Mouse (Mus musculus): ENCODE measurements around the gene Alox5ap.
A peak's percentile ranks its signal among the peaks of the same experiment; 100 is the strongest.

Gene Alox5ap

GRCm38 (mm10) chr5:149314514-149315081, 50.0 kb downstream of the Alox5ap start:
- DNase-seq (ENCODE audit: low read depth), result peak; percentile 46

GRCm38 (mm10) chr5:149316926-149317325, 52.4 kb downstream of the Alox5ap start:
- DNase-seq (ENCODE audit: low read depth), result no peak

GRCm38 (mm10) chr5:149319874-149320323, 55.3 kb downstream of the Alox5ap start:
- peak; percentile 63 for DNase-seq (ENCODE audit: low read depth)

GRCm38 (mm10) chr5:149320534-149321482, 56.2 kb downstream of the Alox5ap start:
- DNase-seq (ENCODE audit: low read depth), result peak; percentile 99

GRCm38 (mm10) chr5:149321909-149322841, 57.6 kb downstream of the Alox5ap start:
- DNase-seq (ENCODE audit: low read depth), result peak; percentile 62

GRCm38 (mm10) chr5:149322938-149323553, 58.5 kb downstream of the Alox5ap start:
- no peak for DNase-seq (ENCODE audit: low read depth)

GRCm38 (mm10) chr5:149324739-149325138, 60.2 kb downstream of the Alox5ap start:
- no peak for DNase-seq (ENCODE audit: low read depth)

GRCm38 (mm10) chr5:149329098-149329887, 64.7 kb downstream of the Alox5ap start:
- no peak for DNase-seq (ENCODE audit: low read depth)

- no peak for DNase-seq (ENCODE audit: low read depth)
Observed at GRCm38 (mm10) chr5:149330601-149331000, 66.0 kb downstream of the Alox5ap start.

- no peak for DNase-seq (ENCODE audit: low read depth)
Observed at GRCm38 (mm10) chr5:149331407-149332143, 67.0 kb downstream of the Alox5ap start.

- no peak for DNase-seq (ENCODE audit: low read depth)
Observed at GRCm38 (mm10) chr5:149332787-149333186, 68.2 kb downstream of the Alox5ap start.

GRCm38 (mm10) chr5:149333941-149334698, 69.6 kb downstream of the Alox5ap start:
- no peak for DNase-seq (ENCODE audit: low read depth)

GRCm38 (mm10) chr5:149335009-149335408, 70.4 kb downstream of the Alox5ap start:
- DNase-seq (ENCODE audit: low read depth), result no peak

- peak; percentile 93 for DNase-seq (ENCODE audit: low read depth)
Observed at GRCm38 (mm10) chr5:149335563-149336238, 71.1 kb downstream of the Alox5ap start.

GRCm38 (mm10) chr5:149337148-149337547, 72.6 kb downstream of the Alox5ap start:
- DNase-seq (ENCODE audit: low read depth), result no peak

Data from NIH3T3 (cell line).